In the genomic region with DNA sequence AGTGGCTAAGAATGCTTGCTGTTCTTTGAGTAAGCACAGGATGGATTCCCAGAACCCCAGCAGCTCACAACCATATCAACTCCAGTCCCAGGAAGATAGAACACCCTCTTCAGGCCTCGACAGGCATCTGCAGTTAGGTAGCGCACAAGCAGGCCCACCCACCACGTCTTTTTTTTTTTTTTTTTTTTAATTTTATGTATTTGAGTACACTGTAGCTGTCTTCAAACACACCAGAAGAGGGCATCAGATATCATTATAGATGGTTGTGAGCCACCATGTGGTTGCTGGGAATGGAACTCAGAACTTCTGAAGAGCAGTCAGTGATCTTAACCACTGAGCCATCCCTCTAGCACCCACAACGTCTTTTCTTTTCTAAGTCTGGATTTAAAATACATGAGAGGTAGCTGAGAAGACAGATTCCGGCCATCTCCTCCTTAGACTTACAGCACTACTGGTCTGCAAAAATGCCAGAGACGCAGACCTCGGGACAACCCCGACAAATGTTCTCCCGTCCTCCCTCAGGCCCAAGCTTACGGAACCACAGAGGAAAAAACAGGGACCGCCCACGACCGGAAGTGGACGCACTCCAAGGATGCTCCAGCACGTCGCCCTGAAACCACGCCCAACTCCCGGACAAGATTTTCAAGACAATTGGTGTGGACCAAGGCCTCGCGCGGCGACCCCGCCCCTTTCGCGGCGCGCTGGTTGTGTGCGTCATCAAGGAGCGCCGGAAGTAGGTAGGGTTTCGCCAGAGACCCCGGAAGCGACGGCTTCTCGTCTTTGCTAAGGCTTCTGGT, we compare ENCODE assay signal across 8 mouse cellular contexts. TPM values are rescaled to one million over a fixed set of nuclear protein-coding genes. Genes with fewer than 3 reads are reported as not detected.
DNase-seq lines count a peak whose midpoint lies in the region; ATAC-seq lines count a peak whose summit lies in the region.

Gene Rtf2, plus strand, starts transcription at position 714 of the 797 bp plus-strand sequence.

- no peaks in the 10 kb centered on the region for H3K27me3 ChIP-seq in hindbrain, embryonic 15.5 days

- H3K36me3 ChIP-seq in hindbrain, embryonic 15.5 days: peaks cover 4% of the 10 kb centered on the region; the same call in 1 of the 2 replicates

- peak within 1 kb of the TSS; percentile 80 for H3K4me2 ChIP-seq in hindbrain, embryonic 15.5 days

- peak within 1 kb of the TSS; percentile 66 for H3K4me3 ChIP-seq in hindbrain, embryonic 15.5 days

- DNase-seq in T-cell, adult 2 months (ENCODE audit: low spot score): peak; percentile 97
- DNase-seq in cerebellum, postnatal 36 days: peak; percentile 99 to 100
- peak; percentile 99 to 100 for DNase-seq in frontal cortex, postnatal 36 days (ENCODE audit: low spot score in 2 of 2)
- DNase-seq in left cerebral cortex, adult 11 months (ENCODE audit: low spot score): peak; percentile 98
- peak; percentile 99 to 100 for DNase-seq in lung, postnatal 4 days
- peak; percentile 99 for DNase-seq in retina, postnatal 7 days (ENCODE audit: low read depth, low spot score)
- peak; percentile 99 for DNase-seq in urinary bladder, adult 2 months (ENCODE audit: low spot score)

- H3K9me3 ChIP-seq in hindbrain, embryonic 15.5 days: no peaks in the 10 kb centered on the region

- H3K9ac ChIP-seq in hindbrain, embryonic 15.5 days: peak within 1 kb of the TSS; percentile 61

- WGBS in hindbrain, embryonic 15.5 days: 3% methylated on average over 35 of the region's 35 CpGs

- H3K27ac ChIP-seq in hindbrain, embryonic 15.5 days (replicated peaks): peak within 1 kb of the TSS; percentile 78

- H3K4me1 ChIP-seq in hindbrain, embryonic 15.5 days (replicated peaks): peaks cover 26% of the 10 kb centered on the region

- ATAC-seq in hindbrain, embryonic 15.5 days (ENCODE audit: low FRiP score, low read depth): peak; percentile 98

RNA-seq across cellular contexts. Expression of gene Rtf2, which starts in this region (rescaled TPM):
- 88.8 and 93.1 TPM in 2 replicates for polyA plus RNA-seq in hindbrain, embryonic 15.5 days (2015; fragmentation: Nextera tagmentation; extraction: Ambion mirVana)
- 72.6 and 72.7 TPM in 2 replicates for polyA plus RNA-seq in urinary bladder, adult 2 months (2012; rRNA removed)

Comparison
In these comparisons a context has a peak if more than half of its experiments do, and no peak if none do; other contexts are left out.
1. Peak in every context shown above with its lines: DNase-seq, ATAC-seq, H3K4me3 ChIP-seq and H3K27ac ChIP-seq.